Comparison of ENCODE assay signal across 8 mouse cellular contexts in the genomic region with DNA sequence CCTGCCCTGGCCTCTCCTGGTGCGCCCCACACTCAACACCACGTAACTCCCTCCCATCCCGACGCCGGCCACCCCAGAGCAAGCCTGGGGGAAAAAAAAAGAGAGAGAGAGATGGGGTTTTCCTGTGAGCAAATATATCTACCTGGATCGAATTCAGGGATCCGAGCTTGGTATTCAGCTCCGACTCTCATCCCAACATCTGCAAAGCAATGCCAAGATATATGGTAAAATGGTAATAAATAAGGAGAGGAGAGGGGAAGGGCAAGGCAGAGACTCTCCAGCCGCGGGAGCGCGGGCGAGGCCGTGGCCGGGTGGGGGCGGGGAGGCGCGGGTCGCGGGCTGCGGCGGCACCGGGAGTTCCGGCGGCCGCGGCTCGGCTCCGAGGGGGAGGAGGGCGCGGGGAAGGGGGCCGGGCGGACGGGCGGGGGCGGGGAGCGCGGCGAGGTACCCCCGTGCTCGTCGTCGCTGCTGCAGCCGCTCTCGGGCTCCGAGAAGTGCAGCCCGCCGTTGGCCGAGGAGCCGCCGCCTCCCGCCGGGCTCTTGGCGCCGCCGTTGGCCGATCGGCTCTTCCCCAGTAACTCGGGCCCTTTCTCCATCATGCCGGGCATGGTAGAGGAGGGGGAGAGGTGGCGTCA. TPM values are rescaled to one million over a fixed set of nuclear protein-coding genes. Genes with fewer than 3 reads are reported as not detected.
A peak's percentile ranks its signal among the peaks of the same experiment; 100 is the strongest.
DNase-seq lines count a peak whose midpoint lies in the region; ATAC-seq and TF ChIP-seq lines count a peak whose summit lies in the region.

No protein-coding gene starts in this region.

- no peak for TF ChIP-seq CTCF in kidney, postnatal 0 days (IDR thresholded peaks at IDR 0.05; ENCODE audit: low read depth)
- TF ChIP-seq CTCF in cortical plate, adult 2 months (IDR thresholded peaks at IDR 0.05; ENCODE audit: extremely low read depth, insufficient read depth, low read length) = no peak

- TF ChIP-seq POLR2A in cortical plate, adult 2 months (IDR thresholded peaks at IDR 0.05; ENCODE audit: extremely low read depth, insufficient read depth, low read length) = no peak

- ATAC-seq in kidney, postnatal 0 days (replicated peaks; ENCODE audit: low FRiP score, low read depth) = peak; percentile 30

- H3K4me1 ChIP-seq in kidney, postnatal 0 days (replicated peaks; ENCODE audit: insufficient read depth, low read length) = peaks cover 11% of the 10 kb centered on the region; the same call in 1 of the 2 replicates
- no peaks in the 10 kb centered on the region; the same call in 1 of the 2 replicates for H3K4me1 ChIP-seq in cortical plate, adult 2 months (ENCODE audit: control insufficient read depth, insufficient read depth, low read length)

- H3K4me2 ChIP-seq in kidney, postnatal 0 days (ENCODE audit: low read length) = peak overlapping the region; percentile 82

- H3K9me3 ChIP-seq in kidney, postnatal 0 days (replicated peaks; ENCODE audit: low read length) = no peaks in the 10 kb centered on the region

- H3K36me3 ChIP-seq in kidney, postnatal 0 days (ENCODE audit: insufficient read depth, low read length) = 0 out of 2 replicates have a peak, but pooled peaks cover 3% of the 10 kb centered on the region

- peak overlapping the region; percentile 95 for H3K9ac ChIP-seq in kidney, postnatal 0 days (ENCODE audit: low read depth, low read length)

- H3K4me3 ChIP-seq in kidney, postnatal 0 days (replicated peaks; ENCODE audit: low read depth, low read length) = peak overlapping the region; percentile 84
- peak overlapping the region; percentile 100 for H3K4me3 ChIP-seq in cortical plate, adult 2 months (ENCODE audit: insufficient read depth, low read length)

- peak; percentile 31 for DNase-seq in kidney, postnatal 0 days (ENCODE audit: low spot score)
- DNase-seq in kidney, adult 8-10 months = no peak
- DNase-seq in MEL-GATA-1-ER (ENCODE audit: extremely low read depth, low read depth) = peak; percentile 25
- peak; percentile 50 for DNase-seq in induced T-regulatory cell, adult 2 months (ENCODE audit: low read depth)
- DNase-seq in mesoderm, embryonic 11.5 days (ENCODE audit: low read depth, low spot score) = peak; percentile 37
- no peak for DNase-seq in c-Kit-positive CD71-positive TER-119-positive erythroid progenitor cells, embryonic 14.5 days (ENCODE audit: low spot score)
- no peak for DNase-seq in T-cell, adult 2 months (ENCODE audit: low spot score)

- no peaks in the 10 kb centered on the region for H3K27me3 ChIP-seq in kidney, postnatal 0 days (ENCODE audit: insufficient read depth, low read length)

- peak overlapping the region; percentile 98 for H3K27ac ChIP-seq in kidney, postnatal 0 days
- peak overlapping the region; percentile 100 for H3K27ac ChIP-seq in cortical plate, adult 2 months (ENCODE audit: insufficient read depth, low read length)

- WGBS in kidney, postnatal 0 days = under 1% methylated on average over 45 of the region's 61 CpGs

RNA-seq across cellular contexts. Expression of a gene that starts 0.5 kb away (rescaled TPM):
- polyA plus RNA-seq in kidney, postnatal 0 days (2015; fragmentation: Nextera tagmentation; extraction: Ambion mirVana) = 29.9 and 33.8 TPM in 2 replicates
- 30.0 and 32.3 TPM in 2 replicates for polyA plus RNA-seq in cortical plate, adult 2 months (2012; rRNA removed)

RNA-seq across cellular contexts. Expression of a gene that starts 45.0 kb away (rescaled TPM):
- 17.9 and 19.6 TPM in 2 replicates for polyA plus RNA-seq in kidney, postnatal 0 days (2015; fragmentation: Nextera tagmentation; extraction: Ambion mirVana)
- 9.5 and 9.6 TPM in 2 replicates for polyA plus RNA-seq in cortical plate, adult 2 months (2012; rRNA removed)

RNA-seq across cellular contexts. Expression of a gene that starts 53.2 kb away (rescaled TPM):
- polyA plus RNA-seq in kidney, postnatal 0 days (2015; fragmentation: Nextera tagmentation; extraction: Ambion mirVana) = 0.92 and 1.3 TPM in 2 replicates
- 30.9 and 31.3 TPM in 2 replicates for polyA plus RNA-seq in cortical plate, adult 2 months (2012; rRNA removed)

Comparison
In these comparisons a context has a peak if more than half of its experiments do, and no peak if none do; other contexts are left out.
1. DNase-seq: peak in kidney, postnatal 0 days (single experiment), MEL-GATA-1-ER (single experiment), induced T-regulatory cell, adult 2 months (single experiment) and mesoderm, embryonic 11.5 days (single experiment); none in kidney, adult 8-10 months (0 of 2), c-Kit-positive CD71-positive TER-119-positive erythroid progenitor cells, embryonic 14.5 days (single experiment) and T-cell, adult 2 months (single experiment).
2. RNA of a gene that starts 53.2 kb away (polyA plus RNA-seq): 30.9 to 31.3 TPM in cortical plate, adult 2 months; 0.92 to 1.3 TPM in kidney, postnatal 0 days; every median in the first group is over 10 times any median in the second.